Mouse (Mus musculus): Measurements from ENCODE around the gene Auts2. TPM values are rescaled to one million over a fixed set of nuclear protein-coding genes. Genes with fewer than 3 reads are reported as not detected.

The Auts2 gene
- total RNA-seq, 2 experiments from 2014 or later = 103 to 156 TPM

GRCm38 (mm10) chr5:132201077-132201645 is 342.0 kb downstream of the Auts2 start:
- DNase-seq (ENCODE audit: extremely low spot score in 1 of 2, low spot score in 1 of 2) = no peak

DNA sequence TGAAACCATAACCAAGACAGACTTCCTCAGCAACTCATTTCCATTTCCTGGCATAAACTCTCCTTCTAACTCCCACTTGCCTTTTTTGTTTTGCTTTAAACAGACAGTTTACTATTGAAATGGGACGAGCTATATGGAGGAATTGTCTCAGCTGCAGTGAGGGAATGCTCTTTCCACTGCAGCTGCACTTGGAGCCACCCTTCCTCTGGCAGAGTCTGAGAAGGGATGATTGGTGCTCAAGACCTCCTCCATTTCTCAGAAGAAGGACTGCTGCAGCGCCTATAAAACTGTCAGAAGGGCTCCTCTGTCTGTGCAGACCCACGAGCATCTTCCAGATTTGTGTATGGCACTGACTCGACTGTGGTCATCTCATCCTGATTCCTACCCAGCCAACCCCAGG is 342.5 kb downstream of the Auts2 start:
- DNase-seq (ENCODE audit: extremely low spot score in 1 of 2, low spot score in 1 of 2) = no peak

GRCm38 (mm10) chr5:132195048-132195533 is 348.1 kb downstream of the Auts2 start:
- DNase-seq (ENCODE audit: extremely low spot score in 1 of 2, low spot score in 1 of 2) = no peak

DNA sequence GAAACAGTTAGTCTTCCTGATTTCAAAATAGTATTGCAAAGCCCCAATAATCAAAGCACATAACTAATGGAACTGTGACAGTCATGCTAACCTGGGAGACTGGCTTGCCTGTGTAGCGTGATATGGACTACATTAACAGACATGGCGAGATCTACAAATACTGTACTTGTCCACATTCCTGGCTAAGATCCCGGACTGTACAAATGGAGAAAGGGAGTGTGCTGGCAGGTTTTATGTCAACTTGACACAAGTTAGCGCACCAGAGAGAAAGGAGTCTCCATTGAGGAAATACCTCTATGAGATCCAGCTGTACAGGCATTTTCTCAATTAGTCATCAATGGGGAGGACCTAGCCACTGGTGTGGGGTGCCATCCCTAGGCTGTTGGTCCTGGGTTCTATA is 353.0 kb downstream of the Auts2 start:
- DNase-seq (ENCODE audit: extremely low spot score in 1 of 2, low spot score in 1 of 2) = no peak

GRCm38 (mm10) chr5:132186659-132187058 is 356.5 kb downstream of the Auts2 start:
- DNase-seq (ENCODE audit: extremely low spot score in 1 of 2, low spot score in 1 of 2) = no peak

DNA sequence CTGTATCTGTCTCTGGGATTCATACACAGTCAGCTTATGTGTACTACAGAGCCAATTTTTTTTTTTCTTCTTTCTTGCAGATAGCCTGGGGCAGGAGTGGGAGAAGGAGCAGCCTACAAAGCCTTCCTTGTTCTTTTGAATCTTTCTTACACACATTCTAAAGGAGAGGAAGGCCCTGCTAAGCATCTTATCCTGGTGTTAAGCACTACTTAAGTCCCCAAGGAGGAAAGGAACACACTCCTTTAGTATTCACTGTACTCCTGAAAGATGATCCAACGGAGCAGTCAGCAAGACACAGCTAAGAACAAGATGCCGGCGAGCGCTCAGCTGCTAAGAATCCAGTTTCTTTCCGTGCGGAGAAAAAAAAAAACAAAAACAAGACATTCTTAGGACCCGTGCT is 356.9 kb downstream of the Auts2 start:
- no peak for DNase-seq (ENCODE audit: extremely low spot score in 1 of 2, low spot score in 1 of 2)

GRCm38 (mm10) chr5:132184395-132185095 is 358.6 kb downstream of the Auts2 start:
- DNase-seq (ENCODE audit: extremely low spot score in 1 of 2, low spot score in 1 of 2) = no peak

DNA sequence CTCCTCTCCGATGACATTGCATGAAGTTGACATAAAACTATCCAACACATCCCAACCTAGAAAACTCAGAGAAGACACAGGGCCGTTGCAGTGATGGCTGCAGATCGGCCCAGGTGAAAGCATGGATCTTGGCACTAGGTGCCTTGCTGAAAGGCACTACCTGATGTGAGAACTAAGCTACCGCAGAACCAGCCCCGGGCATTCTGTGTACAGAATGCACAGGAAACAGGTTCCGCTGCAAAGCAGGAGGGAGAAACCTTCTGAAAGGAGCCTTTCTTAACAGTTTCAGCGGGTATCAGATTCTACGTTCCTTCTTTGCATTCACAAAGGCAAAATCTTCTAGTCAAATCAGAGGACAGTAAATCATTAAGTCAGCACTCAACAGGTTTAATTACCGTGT is 361.1 kb downstream of the Auts2 start:
- DNase-seq (ENCODE audit: extremely low spot score in 1 of 2, low spot score in 1 of 2) = no peak

DNA sequence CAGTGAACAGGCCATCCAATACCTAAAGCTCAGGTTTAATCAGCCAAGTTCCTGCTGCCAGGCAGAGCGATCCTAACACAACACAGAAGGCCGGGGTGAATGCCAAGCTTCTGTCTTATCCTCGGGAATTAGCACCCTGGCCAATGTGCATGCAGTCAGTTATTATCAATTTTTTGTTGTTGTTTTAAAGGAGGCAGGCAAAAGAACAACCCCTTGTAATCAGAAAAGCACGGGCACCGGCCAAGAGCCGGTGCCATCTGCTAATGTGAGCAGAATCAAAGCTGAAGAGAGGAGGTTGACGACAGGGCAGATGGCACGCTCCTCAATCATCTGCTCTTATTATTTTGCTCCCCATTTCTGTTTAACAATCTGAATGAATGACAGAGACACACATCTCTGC is 373.1 kb downstream of the Auts2 start:
- DNase-seq (ENCODE audit: extremely low spot score in 1 of 2, low spot score in 1 of 2) = peak; percentile 21 to 55

DNA sequence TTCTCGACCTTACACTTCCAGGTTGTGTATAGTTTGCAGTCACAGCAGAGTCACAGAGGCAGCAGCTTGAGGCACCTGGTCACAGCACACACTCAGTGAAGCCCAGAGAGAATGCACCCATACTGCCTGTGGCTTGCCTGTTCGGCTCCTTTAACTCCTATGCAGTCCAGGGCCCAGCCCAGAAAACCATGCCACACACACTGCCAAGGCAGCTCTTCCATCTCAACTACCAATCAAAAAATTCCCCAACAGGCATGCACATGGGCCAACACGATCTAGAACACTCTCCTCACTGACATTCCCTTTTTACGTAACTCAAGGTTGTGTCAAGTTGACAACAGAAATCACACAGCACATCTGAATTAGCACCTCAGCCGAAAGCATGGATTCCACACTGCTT is 374.3 kb downstream of the Auts2 start:
- DNase-seq (ENCODE audit: extremely low spot score in 1 of 2, low spot score in 1 of 2) = no peak

GRCm38 (mm10) chr5:132168224-132168623 is 374.9 kb downstream of the Auts2 start:
- DNase-seq (ENCODE audit: extremely low spot score in 1 of 2, low spot score in 1 of 2) = no peak

- DNase-seq (ENCODE audit: extremely low spot score in 1 of 2, low spot score in 1 of 2) = no peak
Measured at GRCm38 (mm10) chr5:132166559-132166958, 376.6 kb downstream of the Auts2 start.

DNA sequence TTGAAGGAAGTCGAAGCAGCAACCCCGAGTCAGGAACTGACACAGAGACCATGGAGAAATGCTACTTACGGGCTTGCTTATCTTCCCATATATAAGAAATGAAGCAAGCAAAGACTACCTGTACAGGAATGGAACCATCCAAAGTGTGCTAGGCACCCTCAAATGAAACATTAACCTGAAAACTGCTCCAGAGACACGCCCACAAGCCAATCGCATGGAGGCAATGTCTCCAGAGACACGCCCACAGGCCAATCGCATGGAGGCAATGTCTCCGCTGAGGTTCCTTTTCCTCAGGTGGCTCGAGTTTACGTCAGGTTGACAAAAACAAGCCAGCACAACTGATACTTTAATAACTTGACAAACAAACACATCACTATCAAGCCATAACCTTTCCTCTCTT is 379.2 kb downstream of the Auts2 start:
- DNase-seq (ENCODE audit: extremely low spot score in 1 of 2, low spot score in 1 of 2) = no peak

DNA sequence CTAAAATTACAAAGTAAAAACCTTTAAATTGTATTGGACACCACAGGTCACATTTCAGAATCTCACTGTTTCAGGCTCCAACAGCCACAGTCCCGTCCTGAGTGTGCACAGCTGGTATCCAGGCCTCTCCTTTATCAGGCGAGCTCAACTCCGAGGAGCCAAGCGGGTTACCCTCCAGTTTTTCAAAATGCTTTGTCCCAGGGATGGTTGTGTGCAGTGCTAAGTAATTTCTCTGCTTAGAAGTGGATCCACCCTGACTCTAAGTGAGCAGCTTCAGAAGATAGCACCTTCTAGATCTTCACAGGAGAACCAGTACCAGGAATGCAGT is 381.0 kb downstream of the Auts2 start:
- DNase-seq (ENCODE audit: extremely low spot score in 1 of 2, low spot score in 1 of 2) = no peak

DNA sequence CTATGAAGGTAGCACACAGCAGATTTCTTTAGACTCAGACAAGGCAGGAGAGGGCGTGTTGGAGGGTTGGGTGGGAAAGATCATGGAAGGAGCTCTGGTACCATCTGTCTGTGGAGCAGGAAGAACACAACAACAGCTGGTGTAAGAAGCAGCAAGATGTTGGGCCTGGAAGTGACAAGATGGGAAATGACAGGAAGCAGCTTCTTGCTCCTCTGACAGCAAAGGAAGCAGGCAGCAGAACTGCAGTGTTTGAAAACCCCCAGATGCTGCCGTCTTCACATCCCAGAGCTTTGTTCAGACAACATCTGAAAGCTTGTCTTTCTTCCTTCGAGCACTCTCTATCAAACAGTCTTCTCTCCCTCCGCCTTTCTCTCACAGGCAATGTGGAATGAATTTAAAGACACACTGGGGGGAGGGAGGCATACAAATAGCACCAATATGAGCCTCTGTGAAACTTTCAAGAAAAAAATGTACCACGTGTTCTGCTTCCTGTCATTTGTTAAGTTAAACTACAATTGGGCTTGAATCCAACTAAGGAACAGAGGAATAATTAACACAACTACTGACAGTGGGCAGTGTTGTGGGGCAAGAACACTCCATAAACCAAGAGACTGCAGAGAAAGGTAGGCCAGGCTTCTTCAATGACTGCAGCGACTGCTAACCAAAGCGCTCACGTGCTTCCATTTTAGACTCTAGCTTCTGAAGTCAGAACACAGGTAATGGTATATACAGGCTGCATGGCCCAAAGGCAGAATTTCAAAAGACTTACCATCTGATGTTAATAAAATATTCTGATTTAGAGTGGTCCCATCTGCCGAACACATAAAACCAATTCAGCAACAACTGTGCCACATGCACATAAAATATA is 381.6 kb downstream of the Auts2 start:
- DNase-seq (ENCODE audit: extremely low spot score in 1 of 2, low spot score in 1 of 2) = no peak

- DNase-seq (ENCODE audit: extremely low spot score in 1 of 2, low spot score in 1 of 2) = no peak
Measured at GRCm38 (mm10) chr5:132144181-132144580, 399.0 kb downstream of the Auts2 start.

DNA sequence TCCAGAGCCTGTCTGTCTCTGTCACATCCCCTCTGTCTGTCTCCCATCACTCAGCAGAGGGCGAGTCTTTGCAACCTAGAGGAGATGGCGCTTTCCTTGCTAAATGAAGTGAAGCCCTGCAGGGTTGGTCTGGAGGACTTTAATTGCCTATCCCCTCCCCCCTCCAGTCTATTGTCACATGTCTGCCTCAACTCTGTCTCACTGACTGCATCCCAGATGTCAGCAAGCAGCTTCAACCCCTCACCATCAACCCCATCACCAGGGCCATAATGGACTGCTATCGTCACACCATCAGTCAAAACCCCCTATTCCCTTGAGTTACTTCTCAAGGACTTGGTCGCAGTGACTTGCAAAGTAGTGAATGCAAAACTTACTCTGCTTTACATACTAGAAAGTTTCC is 402.3 kb downstream of the Auts2 start:
- DNase-seq (ENCODE audit: extremely low spot score in 1 of 2, low spot score in 1 of 2) = no peak

- no peak for DNase-seq (ENCODE audit: extremely low spot score in 1 of 2, low spot score in 1 of 2)
Measured at GRCm38 (mm10) chr5:132135941-132136663, 407.0 kb downstream of the Auts2 start.

GRCm38 (mm10) chr5:132131948-132132347 is 411.2 kb downstream of the Auts2 start:
- DNase-seq (ENCODE audit: extremely low spot score in 1 of 2, low spot score in 1 of 2) = no peak

- no peak for DNase-seq (ENCODE audit: extremely low spot score in 1 of 2, low spot score in 1 of 2)
Measured at GRCm38 (mm10) chr5:132130577-132130976, 412.6 kb downstream of the Auts2 start.

GRCm38 (mm10) chr5:132126626-132127025 is 416.5 kb downstream of the Auts2 start:
- DNase-seq (ENCODE audit: extremely low spot score in 1 of 2, low spot score in 1 of 2) = no peak
